Mouse (Mus musculus) kidney, embryonic 14.5 days (tissue): ENCODE results near the gene Bhmt. TPM values are rescaled to one million over a fixed set of nuclear protein-coding genes. Genes with fewer than 3 reads are reported as not detected.
A peak's percentile ranks its signal among the peaks of the same experiment; 100 is the strongest.

Source experiments
- ATAC-seq: fragments of 200-750 bp; cut with Nextera tagmentation; 2 replicates; pipeline ENCODE4 v1.8.0; 2017; ENCODE audit warnings: moderate number of reproducible peaks, mild to moderate bottlenecking, moderate TSS enrichment, moderate library complexity; ENCODE audit not compliant: low FRiP score, low TSS enrichment
- H3K27ac ChIP-seq: fragments of 300-500 bp; sonication (generic); 2 replicates; pipeline ENCODE4 v1.5.1; 2014; ENCODE audit warnings: low read depth, mild to moderate bottlenecking, low read length, moderate library complexity, mixed read lengths
- H3K27me3 ChIP-seq: fragments of 300-500 bp; sonication (generic); 2 replicates; pipeline ENCODE4 v1.6.1; 2014; ENCODE audit warnings: mild to moderate bottlenecking, low read length; ENCODE audit not compliant: control insufficient read depth, insufficient read depth
- H3K36me3 ChIP-seq: fragments of 300-500 bp; sonication (generic); 2 replicates; pipeline ENCODE4 v1.6.1; 2014; ENCODE audit warnings: low read length, mixed read lengths; ENCODE audit not compliant: control insufficient read depth, insufficient read depth
- H3K4me1 ChIP-seq: fragments of 300-500 bp; sonication (generic); 2 replicates; pipeline ENCODE4 v1.6.1; 2014; ENCODE audit warnings: low read length, mixed read lengths; ENCODE audit not compliant: control insufficient read depth, insufficient read depth
- H3K4me2 ChIP-seq: fragments of 300-500 bp; sonication (generic); replicated peaks from 2 replicates; pipeline ENCODE4 v1.6.1; 2014; ENCODE audit warnings: low read depth, mild to moderate bottlenecking, low read length
- H3K4me3 ChIP-seq: fragments of 300-500 bp; sonication (generic); 2 replicates; pipeline ENCODE4 v1.5.1; 2014; ENCODE audit warnings: mild to moderate bottlenecking, low read length
- H3K9ac ChIP-seq: fragments of 300-500 bp; sonication (generic); 2 replicates; pipeline ENCODE4 v1.6.1; 2014; ENCODE audit warnings: low read depth, mild to moderate bottlenecking, low read length, moderate library complexity
- H3K9me3 ChIP-seq: fragments of 300-500 bp; sonication (generic); 2 replicates; pipeline ENCODE4 v1.6.1; 2016; ENCODE audit warnings: low read length; ENCODE audit not compliant: control insufficient read depth
- WGBS: fragments of 180-500 bp; shearing (Covaris S2); extraction: QIAGEN DNeasy Blood & Tissue Kit; methylation state at CpG from one replicate; pipeline ENCODE4 v1.1.7; 2014; 5-methylcytosine and 5-hydroxymethylcytosine counted together
- polyA plus RNA-seq: library from polyadenylated mRNA; unstranded; fragments of >200 nt; fragmentation: Nextera tagmentation; extraction: Ambion mirVana; gene quantifications from 2 replicates; pipeline ENCODE4 v1.2.1, GENCODE M21; 2014

The Bhmt gene
- polyA plus RNA-seq: 0.11 and 0.13 TPM in 2 replicates

GRCm38 (mm10) chr13:93637282-93638245, at the start of gene Bhmt:
TSS of gene Bhmt (minus strand) at chr13:93637961.
- no peak for ATAC-seq
- Histone ChIP-seq H3K27me3 (no peaks in the 10 kb centered on the region), H3K27ac (no peak within 1 kb of the TSS), H3K9me3 (no peaks in the 10 kb centered on the region), H3K4me2 (no peak within 1 kb of the TSS), H3K4me1 (no peaks in the 10 kb centered on the region), H3K4me3 (no peak within 1 kb of the TSS), H3K36me3 (no peaks in the 10 kb centered on the region), H3K9ac (no peak within 1 kb of the TSS)
- 66% methylated on average over 19 of the region's 19 CpGs for WGBS

GRCm38 (mm10) chr13:93687321-93687720, 49.6 kb upstream of the Bhmt start:
- Histone ChIP-seq H3K9me3 (no peaks in the 10 kb centered on the region), H3K36me3 (no peaks in the 10 kb centered on the region), H3K27me3 (no peaks in the 10 kb centered on the region), H3K4me2 (no peak overlapping the region), H3K4me3 (no peak overlapping the region), H3K9ac (no peak overlapping the region), H3K27ac (no peak overlapping the region), H3K4me1 (peaks cover 3% of the 10 kb centered on the region; the same call in 1 of the 2 replicates)
- WGBS: 8% methylated on average over 5 of the region's 5 CpGs
- peak; percentile 64 for ATAC-seq

- peaks cover 3% of the 10 kb centered on the region; the same call in 1 of the 2 replicates for H3K4me1 ChIP-seq
- no peak overlapping the region for H3K9ac ChIP-seq
- no peak overlapping the region for H3K4me2 ChIP-seq
- ATAC-seq: no peak
- no peak overlapping the region for H3K4me3 ChIP-seq
- H3K36me3 ChIP-seq: no peaks in the 10 kb centered on the region
- H3K27me3 ChIP-seq: no peaks in the 10 kb centered on the region
- no peak overlapping the region for H3K27ac ChIP-seq
- WGBS: 84% methylated on average over 4 of the region's 4 CpGs
- H3K9me3 ChIP-seq: no peaks in the 10 kb centered on the region
These were observed 47.5 kb upstream of the Bhmt start for GRCm38 (mm10) chr13:93685226-93685625.

- no peak overlapping the region for H3K27ac ChIP-seq
- H3K4me1 ChIP-seq: peaks cover 3% of the 10 kb centered on the region; the same call in 1 of the 2 replicates
- no peak overlapping the region for H3K9ac ChIP-seq
- H3K4me2 ChIP-seq: no peak overlapping the region
- H3K9me3 ChIP-seq: no peaks in the 10 kb centered on the region
- no peak overlapping the region for H3K4me3 ChIP-seq
- H3K36me3 ChIP-seq: no peaks in the 10 kb centered on the region
- peak; percentile 52; the same call in 1 of the 2 replicates for ATAC-seq
- no peaks in the 10 kb centered on the region for H3K27me3 ChIP-seq
These were observed 45.6 kb upstream of the Bhmt start for GRCm38 (mm10) chr13:93683336-93683735.

- no peak overlapping the region for H3K27ac ChIP-seq
- no peaks in the 10 kb centered on the region; the same call in 1 of the 2 replicates for H3K4me1 ChIP-seq
- ATAC-seq: no peak
- H3K36me3 ChIP-seq: no peaks in the 10 kb centered on the region
- H3K9ac ChIP-seq: no peak overlapping the region
- H3K27me3 ChIP-seq: peaks cover 11% of the 10 kb centered on the region; the same call in 1 of the 2 replicates
- no peaks in the 10 kb centered on the region for H3K9me3 ChIP-seq
- no peak overlapping the region for H3K4me3 ChIP-seq
- WGBS: 71% methylated on average over 9 of the region's 9 CpGs
- no peak overlapping the region for H3K4me2 ChIP-seq
These were observed 39.1 kb upstream of the Bhmt start for GRCm38 (mm10) chr13:93676864-93677263.

GRCm38 (mm10) chr13:93674131-93674561, 36.4 kb upstream of the Bhmt start, which contains the start of the genes Bhmt2 and Dmgdh:
TSS of gene Bhmt2 (minus strand) at chr13:93674302.
TSS of gene Dmgdh (plus strand) at chr13:93674433.
- H3K27ac ChIP-seq: no peak within 1 kb of the TSS
- peak within 1 kb of the TSS; percentile 7; the same call in 1 of the 2 replicates for H3K9ac ChIP-seq
- ATAC-seq: peak; percentile 75; the same call in 1 of the 2 replicates

GRCm38 (mm10) chr13:93673296-93673695, 35.5 kb upstream of the Bhmt start:
- no peak overlapping the region for H3K4me3 ChIP-seq
- 60% methylated on average over 2 of the region's 2 CpGs for WGBS
- H3K4me2 ChIP-seq: no peak overlapping the region
- H3K9ac ChIP-seq: no peak overlapping the region
- H3K9me3 ChIP-seq: no peaks in the 10 kb centered on the region
- no peak for ATAC-seq
- no peak overlapping the region for H3K27ac ChIP-seq
- H3K36me3 ChIP-seq: no peaks in the 10 kb centered on the region
- H3K4me1 ChIP-seq: no peaks in the 10 kb centered on the region; the same call in 1 of the 2 replicates
- peaks cover 11% of the 10 kb centered on the region; the same call in 1 of the 2 replicates for H3K27me3 ChIP-seq

More at GRCm38 (mm10) chr13:93674131-93674561, 36.4 kb upstream of the Bhmt start, which contains the start of the genes Bhmt2 and Dmgdh:
- Histone ChIP-seq H3K9me3 (no peaks in the 10 kb centered on the region), H3K4me1 (no peaks in the 10 kb centered on the region; the same call in 1 of the 2 replicates), H3K4me2 (peak within 1 kb of the TSS; percentile 35), H3K27me3 (peaks cover 11% of the 10 kb centered on the region; the same call in 1 of the 2 replicates), H3K36me3 (no peaks in the 10 kb centered on the region), H3K4me3 (peak within 1 kb of the TSS; percentile 23)
- WGBS: 9% methylated on average over 30 of the region's 31 CpGs

- H3K27me3 ChIP-seq: peaks cover 11% of the 10 kb centered on the region; the same call in 1 of the 2 replicates
- H3K9ac ChIP-seq: no peak overlapping the region
- no peak overlapping the region for H3K27ac ChIP-seq
- WGBS: 89% methylated on average over 4 of the region's 4 CpGs
- no peak overlapping the region for H3K4me2 ChIP-seq
- H3K4me1 ChIP-seq: no peaks in the 10 kb centered on the region; the same call in 1 of the 2 replicates
- H3K36me3 ChIP-seq: no peaks in the 10 kb centered on the region
- ATAC-seq: no peak
- H3K9me3 ChIP-seq: no peaks in the 10 kb centered on the region
- no peak overlapping the region for H3K4me3 ChIP-seq
These were observed 34.6 kb upstream of the Bhmt start for GRCm38 (mm10) chr13:93672371-93672770.
